Mouse (Mus musculus) stomach, postnatal 0 days (tissue): ENCODE data around the gene Draxin.

Source experiments
- CTCF ChIP-seq: IDR thresholded peaks from 2 replicates; pipeline ENCODE4 v1.5.1; 2016; ENCODE audit warnings: antibody characterized with exemption, low read depth, mild to moderate bottlenecking, moderate library complexity
- EP300 ChIP-seq: optimal IDR thresholded peaks from 2 replicates; pipeline ENCODE3; 2016; ENCODE audit warnings: antibody characterized with exemption

- no peak for TF ChIP-seq CTCF
- no peak for TF ChIP-seq EP300
Measured at GRCm38 (mm10) chr4:148177716-148178115, 47.2 kb upstream of the Draxin start.
